Mouse (Mus musculus) hindbrain, postnatal 0 days (tissue): ENCODE measurements around the gene Gpr25. TPM values are rescaled to one million over a fixed set of nuclear protein-coding genes. Genes with fewer than 3 reads are reported as not detected.

ENCODE experiments used
- ATAC-seq: fragments of 200-750 bp; cut with Nextera tagmentation; 2 replicates; pipeline ENCODE4 v1.8.0; 2017; ENCODE audit warnings: mild to moderate bottlenecking, moderate TSS enrichment, moderate library complexity
- DNase-seq: peaks from one replicate; pipeline ENCODE4 v3.0.0-alpha.2; 2015; ENCODE audit warnings: low spot score
- H3K27ac ChIP-seq: fragments of 300-500 bp; sonication (generic); 2 replicates; pipeline ENCODE4 v1.5.1; 2014; ENCODE audit warnings: mild to moderate bottlenecking
- H3K27me3 ChIP-seq: fragments of 300-500 bp; sonication (generic); 2 replicates; pipeline ENCODE4 v1.6.1; 2014; ENCODE audit warnings: low read length, mixed read lengths; ENCODE audit not compliant: insufficient read depth
- H3K36me3 ChIP-seq: fragments of 300-500 bp; sonication (generic); 2 replicates; pipeline ENCODE4 v1.6.1; 2014; ENCODE audit warnings: low read length, mixed read lengths; ENCODE audit not compliant: insufficient read depth
- H3K4me1 ChIP-seq: fragments of 300-500 bp; sonication (generic); 2 replicates; pipeline ENCODE4 v1.6.1; 2014; ENCODE audit warnings: antibody characterized with exemption, low read length, mixed read lengths; ENCODE audit not compliant: insufficient read depth
- H3K4me2 ChIP-seq: fragments of 300-500 bp; sonication (generic); 2 replicates; pipeline ENCODE4 v1.6.1; 2014; ENCODE audit warnings: low read depth, mild to moderate bottlenecking, low read length, moderate library complexity, mixed read lengths
- H3K4me3 ChIP-seq: fragments of 300-500 bp; sonication (generic); 2 replicates; pipeline ENCODE4 v1.5.1; 2014; ENCODE audit warnings: low read length
- H3K9ac ChIP-seq: fragments of 300-500 bp; sonication (generic); replicated peaks from 2 replicates; pipeline ENCODE4 v1.6.1; 2014; ENCODE audit warnings: mild to moderate bottlenecking, low read length, moderate library complexity, mixed read lengths
- H3K9me3 ChIP-seq: fragments of 300-500 bp; sonication (generic); 2 replicates; pipeline ENCODE4 v1.6.1; 2016; ENCODE audit warnings: low read length, mixed read lengths
- CTCF ChIP-seq: IDR thresholded peaks from 2 replicates; pipeline ENCODE4 v1.5.1; 2016; ENCODE audit warnings: antibody characterized with exemption, control low read depth, low read depth
- WGBS: fragments of 180-500 bp; shearing (Covaris S2); extraction: QIAGEN DNeasy Blood & Tissue Kit; methylation state at CpG from one replicate; pipeline ENCODE4 v1.1.7; 2014; 5-methylcytosine and 5-hydroxymethylcytosine counted together
- polyA plus RNA-seq: library from polyadenylated mRNA; unstranded; fragments of >200 nt; fragmentation: Nextera tagmentation; extraction: Ambion mirVana; gene quantifications from 2 replicates; pipeline ENCODE4 v1.2.1, GENCODE M21; 2015
- total RNA-seq: library from RNA; depleted of rRNA; stranded (reverse); fragments of >200 nt; gene quantifications from 2 replicates; pipeline ENCODE4 v1.2.3, GENCODE M21; 2014

Gpr25 gene
- total and polyA plus RNA-seq, 2 experiments from 2014 or later: 0.78 to 6.2 TPM

GRCm38 (mm10) chr1:136254503-136255065 is 6.1 kb downstream of the Gpr25 start:
- Histone ChIP-seq H3K9me3 (no peaks in the 10 kb centered on the region), H3K4me1 (0 out of 2 replicates have a peak, but pooled peaks cover 1% of the 10 kb centered on the region), H3K4me3 (no peak overlapping the region), H3K36me3 (no peaks in the 10 kb centered on the region), H3K27me3 (peaks cover 5% of the 10 kb centered on the region; the same call in 1 of the 2 replicates), H3K4me2 (no peak overlapping the region), H3K27ac (no peak overlapping the region), H3K9ac (no peak overlapping the region)
- ATAC-seq: no peak
- DNase-seq: no peak
- no peak for TF ChIP-seq CTCF
- WGBS: 80% methylated on average over 10 of the region's 10 CpGs

GRCm38 (mm10) chr1:136253472-136253871 is 7.2 kb downstream of the Gpr25 start:
- Histone ChIP-seq H3K4me2 (no peak overlapping the region), H3K36me3 (no peaks in the 10 kb centered on the region), H3K4me3 (no peak overlapping the region), H3K9ac (no peak overlapping the region), H3K4me1 (no peaks in the 10 kb centered on the region), H3K9me3 (no peaks in the 10 kb centered on the region), H3K27ac (no peak overlapping the region), H3K27me3 (peaks cover 4% of the 10 kb centered on the region; the same call in 1 of the 2 replicates)
- DNase-seq (no peak), ATAC-seq (no peak)
- 26% methylated on average over 2 of the region's 2 CpGs for WGBS
- TF ChIP-seq CTCF: no peak

GRCm38 (mm10) chr1:136249662-136250061 is 11.0 kb downstream of the Gpr25 start:
- H3K36me3 ChIP-seq: no peaks in the 10 kb centered on the region
- no peak overlapping the region for H3K27ac ChIP-seq
- no peaks in the 10 kb centered on the region for H3K9me3 ChIP-seq
- no peak overlapping the region for H3K9ac ChIP-seq
- no peak for TF ChIP-seq CTCF
- H3K4me1 ChIP-seq: no peaks in the 10 kb centered on the region
- no peak overlapping the region for H3K4me2 ChIP-seq
- no peak overlapping the region for H3K4me3 ChIP-seq
- no peaks in the 10 kb centered on the region for H3K27me3 ChIP-seq
- ATAC-seq (no peak), DNase-seq (no peak)
- 43% methylated on average over 5 of the region's 5 CpGs for WGBS

GRCm38 (mm10) chr1:136247393-136247792 is 13.3 kb downstream of the Gpr25 start:
- DNase-seq (no peak), ATAC-seq (no peak)
- Histone ChIP-seq H3K4me2 (no peak overlapping the region), H3K9ac (no peak overlapping the region), H3K36me3 (no peaks in the 10 kb centered on the region), H3K27ac (no peak overlapping the region), H3K9me3 (no peaks in the 10 kb centered on the region), H3K4me1 (no peaks in the 10 kb centered on the region), H3K4me3 (no peak overlapping the region), H3K27me3 (no peaks in the 10 kb centered on the region)
- TF ChIP-seq CTCF: no peak
- WGBS: 95% methylated on average over 5 of the region's 5 CpGs

- no peak overlapping the region for H3K4me3 ChIP-seq
- H3K27me3 ChIP-seq: no peaks in the 10 kb centered on the region
- H3K36me3 ChIP-seq: no peaks in the 10 kb centered on the region
- 90% methylated on average over 4 of the region's 5 CpGs for whole genome bisulfite sequencing
- no peak for TF ChIP-seq CTCF
- ATAC-seq (no peak), DNase-seq (no peak)
- no peak overlapping the region for H3K4me2 ChIP-seq
- H3K27ac ChIP-seq: no peak overlapping the region
- no peak overlapping the region for H3K9ac ChIP-seq
- H3K4me1 ChIP-seq: no peaks in the 10 kb centered on the region
- no peaks in the 10 kb centered on the region for H3K9me3 ChIP-seq
Observed at GRCm38 (mm10) chr1:136244469-136244868, 16.2 kb downstream of the Gpr25 start.

GRCm38 (mm10) chr1:136241801-136242200 is 18.9 kb downstream of the Gpr25 start:
- 92% methylated on average over 7 of the region's 7 CpGs for WGBS
- TF ChIP-seq CTCF: no peak
- Histone ChIP-seq H3K9me3 (no peaks in the 10 kb centered on the region), H3K9ac (no peak overlapping the region), H3K4me2 (no peak overlapping the region), H3K27me3 (no peaks in the 10 kb centered on the region), H3K4me3 (no peak overlapping the region), H3K36me3 (no peaks in the 10 kb centered on the region), H3K27ac (no peak overlapping the region), H3K4me1 (no peaks in the 10 kb centered on the region)
- ATAC-seq: no peak
- DNase-seq: no peak

- Histone ChIP-seq H3K4me2 (no peak overlapping the region), H3K4me1 (0 out of 2 replicates have a peak, but pooled peaks cover 5% of the 10 kb centered on the region), H3K4me3 (no peak overlapping the region), H3K36me3 (no peaks in the 10 kb centered on the region), H3K9ac (no peak overlapping the region), H3K9me3 (no peaks in the 10 kb centered on the region), H3K27ac (no peak overlapping the region), H3K27me3 (no peaks in the 10 kb centered on the region)
- no peak for TF ChIP-seq CTCF
- no peak for DNase-seq
- ATAC-seq: no peak
- WGBS: 91% methylated on average over 4 of the region's 4 CpGs
Observed at GRCm38 (mm10) chr1:136238495-136238894, 22.2 kb downstream of the Gpr25 start.
